In the genomic region with DNA sequence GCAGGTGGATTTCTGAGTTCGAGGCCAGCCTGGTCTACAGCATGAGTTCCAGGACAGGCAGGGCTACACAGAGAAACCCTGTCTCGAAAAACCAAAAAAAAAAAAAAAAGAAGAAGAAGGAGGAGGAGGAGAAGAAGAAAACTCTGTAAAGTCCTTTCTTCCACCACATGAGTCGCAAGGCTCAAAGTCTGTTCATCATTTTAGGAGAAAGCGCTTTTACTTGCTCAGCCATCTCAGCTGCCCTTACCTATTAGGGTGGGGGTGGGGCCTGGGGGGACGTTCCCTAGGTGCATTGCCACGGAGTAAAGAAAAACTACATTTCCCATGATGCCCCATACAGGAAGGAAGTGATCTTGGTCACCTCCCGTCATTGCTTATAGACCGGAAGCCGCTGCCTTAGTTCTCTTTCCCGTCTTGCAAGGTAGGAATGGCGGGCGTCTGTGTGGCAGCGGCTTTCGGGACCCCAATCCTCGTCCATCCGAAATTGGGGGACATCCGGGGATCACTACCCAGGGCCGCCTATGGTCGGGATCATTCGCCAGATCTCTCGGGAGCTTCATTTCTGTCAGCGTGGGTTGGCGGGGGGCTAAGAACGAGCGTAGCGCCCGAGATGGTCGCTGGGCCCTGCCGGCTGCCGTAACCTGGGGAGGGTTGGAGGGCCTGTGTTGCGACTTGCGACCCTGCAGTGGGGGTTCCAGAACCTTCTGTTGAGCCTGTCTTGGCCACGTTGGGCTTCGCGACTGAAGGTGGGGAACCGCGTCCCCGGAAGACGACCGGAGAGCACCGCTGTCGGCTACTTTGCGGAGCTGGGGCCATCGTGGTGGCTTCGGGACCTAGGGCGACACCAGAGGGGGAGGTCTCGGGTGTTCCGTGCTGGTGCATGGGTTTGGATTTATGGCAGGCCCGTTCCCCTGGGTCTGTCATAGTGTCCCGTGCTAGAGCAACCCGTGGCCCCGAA, we compare ENCODE assay signal across 8 mouse cellular contexts. TPM values are rescaled to one million over a fixed set of nuclear protein-coding genes. Genes with fewer than 3 reads are reported as not detected.
A peak's percentile ranks its signal among the peaks of the same experiment; 100 is the strongest.
DNase-seq lines count a peak whose midpoint lies in the region; ATAC-seq and TF ChIP-seq lines count a peak whose summit lies in the region.

A gene (plus strand): TSS at position 350 of the 958 bp plus-strand sequence.

- peak within 1 kb of the TSS; percentile 96 for H3K4me3 ChIP-seq in hindbrain, embryonic 10.5 days
- H3K4me3 ChIP-seq in lung, postnatal 0 days (ENCODE audit: low read depth, low read length): peak within 1 kb of the TSS; percentile 93

- no peak for TF ChIP-seq CTCF in lung, postnatal 0 days (IDR thresholded peaks at IDR 0.05)

- peak; percentile 97 for ATAC-seq in lung, postnatal 0 days

- peak; percentile 83 for DNase-seq in Muller cell, postnatal 12 days (ENCODE audit: inconsistent ontology term)
- peak; percentile 86 for DNase-seq in cerebellum, adult 9-11 months
- peak; percentile 77 to 87 for DNase-seq in frontal cortex, adult 2 months (ENCODE audit: extremely low spot score in 1 of 2, low spot score in 1 of 2)
- peak; percentile 85 for DNase-seq in hindbrain, embryonic 10.5 days (ENCODE audit: low spot score)
- DNase-seq in layer of hippocampus, postnatal 10 days (ENCODE audit: low spot score in 2 of 2): peak; percentile 70 to 82
- peak; percentile 96 for DNase-seq in lung, postnatal 0 days (ENCODE audit: low spot score)
- peak; percentile 69 for DNase-seq in ovary, postnatal 14 days (ENCODE audit: low spot score)
- DNase-seq in thymus, postnatal 10 days (ENCODE audit: low spot score in 2 of 2): peak; percentile 70 to 75

- H3K36me3 ChIP-seq in hindbrain, embryonic 10.5 days: peaks cover 41% of the 10 kb centered on the region
- peaks cover 21% of the 10 kb centered on the region for H3K36me3 ChIP-seq in lung, postnatal 0 days (ENCODE audit: insufficient read depth, low read length)

- peak within 1 kb of the TSS; percentile 80 for H3K4me2 ChIP-seq in lung, postnatal 0 days (replicated peaks; ENCODE audit: low read depth, low read length)

- no peaks in the 10 kb centered on the region for H3K27me3 ChIP-seq in hindbrain, embryonic 10.5 days (ENCODE audit: insufficient read depth, poor library complexity, severe bottlenecking)
- H3K27me3 ChIP-seq in lung, postnatal 0 days (replicated peaks; ENCODE audit: insufficient read depth, low read length): no peaks in the 10 kb centered on the region

- peak within 1 kb of the TSS; percentile 99 for H3K9ac ChIP-seq in lung, postnatal 0 days (replicated peaks; ENCODE audit: low read depth)

- no peaks in the 10 kb centered on the region for H3K9me3 ChIP-seq in hindbrain, embryonic 10.5 days
- H3K9me3 ChIP-seq in lung, postnatal 0 days (ENCODE audit: low read length): no peaks in the 10 kb centered on the region

- H3K4me1 ChIP-seq in hindbrain, embryonic 10.5 days (replicated peaks): peaks cover 27% of the 10 kb centered on the region
- H3K4me1 ChIP-seq in lung, postnatal 0 days (ENCODE audit: insufficient read depth, low read depth, low read length): 0 out of 2 replicates have a peak, but pooled peaks cover 7% of the 10 kb centered on the region

- 0 out of 2 replicates have a peak, but pooled peaks have one; percentile 18 for TF ChIP-seq EP300 in lung, postnatal 0 days (IDR thresholded peaks at IDR 0.05)

- peak within 1 kb of the TSS; percentile 96 for H3K27ac ChIP-seq in hindbrain, embryonic 10.5 days
- peak within 1 kb of the TSS; percentile 81 for H3K27ac ChIP-seq in lung, postnatal 0 days (ENCODE audit: low read length)

- WGBS in hindbrain, embryonic 10.5 days: 2% methylated on average over 52 of the region's 52 CpGs
- 2% methylated on average over 52 of the region's 52 CpGs for WGBS in lung, postnatal 0 days

RNA-seq across cellular contexts. Expression of the gene that starts here (rescaled TPM):
- polyA plus RNA-seq in frontal cortex, adult 2 months (2012; rRNA removed): 384 and 411 TPM in 2 replicates
- polyA plus RNA-seq in hindbrain, embryonic 10.5 days (2016; fragmentation: Nextera tagmentation; extraction: Ambion mirVana): 553 and 627 TPM in 2 replicates
- 100 to 1,000 TPM; 520 to 542 TPM for total RNA-seq in layer of hippocampus, postnatal 10 days (2021)
- polyA plus RNA-seq in lung, postnatal 0 days (2015; fragmentation: Nextera tagmentation; extraction: Ambion mirVana): 373 and 397 TPM in 2 replicates

Comparison
In these comparisons a context has a peak if more than half of its experiments do, and no peak if none do; other contexts are left out.
1. Peak in every context shown above with its lines: DNase-seq, ATAC-seq, H3K4me3 ChIP-seq and H3K27ac ChIP-seq.